Mouse (Mus musculus) embryonic facial prominence, embryonic 13.5 days (tissue): ENCODE results near the gene Emg1. TPM values are rescaled to one million over a fixed set of nuclear protein-coding genes. Genes with fewer than 3 reads are reported as not detected.

Experiments
- microRNA counts: library from miRNA; unstranded; fragments of <30 nt; microRNA quantifications from one replicate; lab custom pipeline; 2016
- microRNA-seq: library from miRNA; unstranded; fragments of <30 nt; microRNA quantifications from one replicate; pipeline ENCODE4, GENCODE M21; 2016
- polyA plus RNA-seq: library from polyadenylated mRNA; unstranded; fragments of >200 nt; fragmentation: Nextera tagmentation; extraction: Ambion mirVana; gene quantifications from 2 replicates; pipeline ENCODE4 v1.2.1, GENCODE M21; 2015

The Emg1 gene
- polyA plus RNA-seq, 1 experiment from 2014 or later = 214 TPM

MicroRNAs within 50 kb of the gene (microRNA counts, 519-probe panel; counts per million panel counts)
- microRNA mmu-miR-141 (lab: Ali Mortazavi, UCI) (3,144 counts per million, percentile 73 among the panel's probes with 10 or more counts), microRNA mmu-miR-200c (lab: Ali Mortazavi, UCI) (4,308 counts per million, percentile 90 among the panel's probes with 10 or more counts)

Small RNA genes within 50 kb of the gene (microRNA-seq; reads per million reads assigned to microRNA genes)
- 1,195 reads per million, percentile 78 among the genes with 10 or more reads in this experiment for gene Mir141
- 7,745 reads per million, percentile 93 among the genes with 10 or more reads in this experiment for gene Mir200c

Other genes starting within 250 kb of the Emg1 start
- 11.6 and 11.7 TPM in 2 replicates for gene Clstn3, start 247.4 kb downstream of the Emg1 start, polyA plus RNA-seq
- gene C1rl, start 219.1 kb downstream of the Emg1 start, polyA plus RNA-seq = 0.72 and 0.94 TPM in 2 replicates
- 2.7 and 2.8 TPM in 2 replicates for gene C1ra, start 199.8 kb downstream of the Emg1 start, polyA plus RNA-seq
- gene C1s1, start 169.8 kb downstream of the Emg1 start, polyA plus RNA-seq = 1.7 and 3.6 TPM in 2 replicates
- not detected in 2 replicates for gene C1rb, start 141.9 kb downstream of the Emg1 start, polyA plus RNA-seq
- gene C1s2, start 76.1 kb downstream of the Emg1 start, polyA plus RNA-seq = not detected in 2 replicates
- gene Lpcat3, start 49.2 kb downstream of the Emg1 start, polyA plus RNA-seq = 52.0 and 59.3 TPM in 2 replicates
- gene Phb2, start 158 bp upstream of the Emg1 start, polyA plus RNA-seq = 337 and 351 TPM in 2 replicates
- 9.2 and 13.9 TPM in 2 replicates for gene Ptpn6, start 26.5 kb upstream of the Emg1 start, polyA plus RNA-seq
- gene Grcc10, start 29.2 kb upstream of the Emg1 start, polyA plus RNA-seq = 487 and 605 TPM in 2 replicates
- gene Gm45234, start 43.8 kb upstream of the Emg1 start, polyA plus RNA-seq = 0.33 TPM in 1 of 2 replicates, not detected in the other
- 22.1 and 22.2 TPM in 2 replicates for gene Atn1, start 44.3 kb upstream of the Emg1 start, polyA plus RNA-seq
- 10.7 and 10.9 TPM in 2 replicates for gene Eno2, start 57.5 kb upstream of the Emg1 start, polyA plus RNA-seq
- 0.97 and 1.3 TPM in 2 replicates for gene Lrrc23, start 67.5 kb upstream of the Emg1 start, polyA plus RNA-seq
- gene Spsb2, start 96.5 kb upstream of the Emg1 start, polyA plus RNA-seq = 9.1 and 10.5 TPM in 2 replicates
- gene Tpi1, start 102.1 kb upstream of the Emg1 start, polyA plus RNA-seq = 710 and 723 TPM in 2 replicates
- gene Usp5, start 117.3 kb upstream of the Emg1 start, polyA plus RNA-seq = 149 and 163 TPM in 2 replicates
- gene Cdca3, start 117.4 kb upstream of the Emg1 start, polyA plus RNA-seq = 142 and 184 TPM in 2 replicates
- gene Gnb3, start 128.1 kb upstream of the Emg1 start, polyA plus RNA-seq = 0.25 and 0.52 TPM in 2 replicates
- 60.5 and 60.8 TPM in 2 replicates for gene P3h3, start 145.6 kb upstream of the Emg1 start, polyA plus RNA-seq
- 2.0 and 2.4 TPM in 2 replicates for gene Gpr162, start 151.8 kb upstream of the Emg1 start, polyA plus RNA-seq
- gene Cd4, start 176.0 kb upstream of the Emg1 start, polyA plus RNA-seq = 0.37 TPM in 1 of 2 replicates, not detected in the other
- 2.9 and 3.7 TPM in 2 replicates for gene Lag3, start 199.5 kb upstream of the Emg1 start, polyA plus RNA-seq
- gene Ptms, start 207.9 kb upstream of the Emg1 start, polyA plus RNA-seq = 327 and 349 TPM in 2 replicates
- 342 and 360 TPM in 2 replicates for gene Mlf2, start 219.2 kb upstream of the Emg1 start, polyA plus RNA-seq